Mouse (Mus musculus) ES-E14 (cell line): ENCODE measurements at regions not wholly inside any gene's neighbourhood (a gene's known extent, or its start where the extent isn't known, plus 50 kb on each side); places are given as distances from the start of the nearest gene placed in this dataset.

Experiments
- HCFC1 ChIP-seq: IDR thresholded peaks from 2 replicates; pipeline ENCODE4 v1.6.1; 2012; ENCODE audit warnings: low read length, inconsistent platforms, borderline replicate concordance; ENCODE audit not compliant: insufficient read depth
- ZNF384 ChIP-seq: IDR thresholded peaks from 2 replicates; pipeline ENCODE4 v1.6.1; 2012; ENCODE audit warnings: low read depth, low read length, inconsistent platforms

DNA sequence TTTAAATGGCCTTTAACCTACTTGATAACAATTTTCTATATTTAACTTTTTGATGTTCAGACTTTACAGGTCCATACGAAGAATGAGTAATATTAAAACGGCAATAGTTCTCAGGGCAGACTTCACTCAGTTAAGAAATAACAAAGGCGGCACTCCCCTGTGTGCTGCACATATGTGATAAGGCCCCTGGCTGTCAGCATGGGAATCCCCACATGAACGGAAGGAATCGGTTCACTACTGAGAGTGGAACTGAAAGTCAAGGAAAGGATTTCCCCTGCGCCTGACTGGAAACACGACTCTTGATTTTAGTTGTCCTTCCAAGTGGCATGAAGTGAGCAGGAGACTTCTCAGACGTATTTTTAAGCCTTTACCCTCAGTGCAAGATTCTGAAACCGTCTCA, 210.5 kb upstream of the Klf14 start:
- TF ChIP-seq ZNF384 (no peak), HCFC1 (no peak)
